Mouse (Mus musculus) liver, embryonic 14.5 days (tissue): ENCODE data around the gene Ankrd13d.

Experiments used
- CTCF ChIP-seq: IDR thresholded peaks from 2 replicates; pipeline ENCODE4 v1.5.1; 2016; ENCODE audit warnings: antibody characterized with exemption, low read depth, control low read depth
- EP300 ChIP-seq: IDR thresholded peaks from 2 replicates; pipeline ENCODE4 v1.6.1; 2016; ENCODE audit warnings: antibody characterized with exemption, low read depth

DNA sequence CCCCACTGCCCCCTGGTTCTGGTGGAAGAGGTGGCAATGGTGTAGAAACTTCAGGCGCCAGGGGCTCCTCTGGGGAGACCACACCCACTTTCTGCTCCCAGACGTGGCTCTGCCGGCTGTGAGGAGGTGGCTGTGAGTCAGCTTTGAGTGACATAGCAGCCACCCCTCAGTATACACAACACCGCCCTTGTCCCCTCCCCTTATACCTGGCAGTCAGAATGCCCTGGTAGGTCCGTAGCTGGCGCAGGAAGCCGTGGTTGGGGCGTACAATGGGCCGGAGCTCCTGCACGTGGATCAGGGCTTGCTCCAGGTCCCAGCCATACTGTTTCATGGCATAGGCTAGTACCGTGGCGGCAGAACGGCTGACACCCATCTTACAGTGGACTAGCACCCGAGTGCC lies 19.2 kb downstream of the Ankrd13d start:
- TF ChIP-seq CTCF = no peak
- TF ChIP-seq EP300 = no peak
